Mouse (Mus musculus) liver, embryonic 16.5 days (tissue): ENCODE measurements at regions not wholly inside any gene's neighbourhood (a gene's known extent, or its start where the extent isn't known, plus 50 kb on each side); places are given as distances from the start of the nearest gene placed in this dataset.

Source experiments
- ATAC-seq: fragments of 200-750 bp; cut with Nextera tagmentation; 2 replicates; pipeline ENCODE4 v1.8.0; 2017; ENCODE audit warnings: low read depth, mild to moderate bottlenecking, moderate number of reproducible peaks, moderate library complexity
- H3K27ac ChIP-seq: fragments of 300-500 bp; sonication (generic); 2 replicates; pipeline ENCODE4 v1.5.1; 2014; ENCODE audit warnings: mild to moderate bottlenecking, low read length
- H3K27me3 ChIP-seq: fragments of 300-500 bp; sonication (generic); 2 replicates; pipeline ENCODE4 v1.6.1; 2014; ENCODE audit warnings: low read depth, low read length, mixed read lengths; ENCODE audit not compliant: control insufficient read depth, insufficient read depth
- H3K36me3 ChIP-seq: fragments of 300-500 bp; sonication (generic); 2 replicates; pipeline ENCODE4 v1.6.1; 2014; ENCODE audit warnings: mild to moderate bottlenecking; ENCODE audit not compliant: control insufficient read depth, insufficient read depth
- H3K4me1 ChIP-seq: fragments of 300-500 bp; sonication (generic); 2 replicates; pipeline ENCODE4 v1.6.1; 2014; ENCODE audit warnings: low read depth, low read length, mixed read lengths; ENCODE audit not compliant: control insufficient read depth
- H3K4me2 ChIP-seq: fragments of 300-500 bp; sonication (generic); 2 replicates; pipeline ENCODE4 v1.6.1; 2014; ENCODE audit warnings: low read depth, low read length, mixed read lengths
- H3K4me3 ChIP-seq: fragments of 300-500 bp; sonication (generic); 2 replicates; pipeline ENCODE4 v1.5.1; 2014; ENCODE audit warnings: low read depth, mild to moderate bottlenecking, low read length
- H3K9ac ChIP-seq: fragments of 300-500 bp; sonication (generic); 2 replicates; pipeline ENCODE4 v1.6.1; 2014; ENCODE audit warnings: low read depth, low read length
- H3K9me3 ChIP-seq: fragments of 300-500 bp; sonication (generic); replicated peaks from 2 replicates; pipeline ENCODE4 v1.6.1; 2016; ENCODE audit warnings: low read length; ENCODE audit not compliant: control insufficient read depth
- WGBS: fragments of 180-500 bp; shearing (Covaris S2); extraction: QIAGEN DNeasy Blood & Tissue Kit; methylation state at CpG from one replicate; pipeline ENCODE4 v1.1.7; 2014; ENCODE audit not compliant: insufficient replicate concordance; 5-methylcytosine and 5-hydroxymethylcytosine counted together

DNA sequence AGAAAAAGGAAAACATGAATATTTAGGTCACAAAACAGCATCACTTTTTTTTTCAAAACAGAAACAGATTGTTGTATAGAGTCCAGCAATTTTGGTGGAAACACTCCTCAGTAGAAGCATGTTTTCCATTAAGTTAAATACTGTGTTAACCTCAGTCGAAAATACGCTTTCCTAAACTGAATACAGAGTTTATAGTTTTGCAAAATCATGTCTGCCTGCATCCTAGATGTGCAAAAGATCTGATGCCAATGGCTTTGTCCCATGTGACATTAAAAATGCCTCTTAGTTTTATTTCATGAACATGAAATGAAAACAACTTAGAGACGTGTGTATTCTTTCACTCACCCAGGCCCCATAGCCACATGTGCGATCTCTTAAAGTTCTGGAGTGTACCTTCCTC is 163.5 kb upstream of the N6amt1 start:
- Histone ChIP-seq H3K9me3 (no peaks in the 10 kb centered on the region), H3K4me1 (no peaks in the 10 kb centered on the region), H3K27me3 (no peaks in the 10 kb centered on the region), H3K4me2 (no peak overlapping the region), H3K9ac (no peak overlapping the region), H3K4me3 (no peak overlapping the region), H3K36me3 (no peaks in the 10 kb centered on the region), H3K27ac (no peak overlapping the region)
- WGBS: 57% methylated on average over 4 of the region's 4 CpGs
- ATAC-seq: no peak

DNA sequence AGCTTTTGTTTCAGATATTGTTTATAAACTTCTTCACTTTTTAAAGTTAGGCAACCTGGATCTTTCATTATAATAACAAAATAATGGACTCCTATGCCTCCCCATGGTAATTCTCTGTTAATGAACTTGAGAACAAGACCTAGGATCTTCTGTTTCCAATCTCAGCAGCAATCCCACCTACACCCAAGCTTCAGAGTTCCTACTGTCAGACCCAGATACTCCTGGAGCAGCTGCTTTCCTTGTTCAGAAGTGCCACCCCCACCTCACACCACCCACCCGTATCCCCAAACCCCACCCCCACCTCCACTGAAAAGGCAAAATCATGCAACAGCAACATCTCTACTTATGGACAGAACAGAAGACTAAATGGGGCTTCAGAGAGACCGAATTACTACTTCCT is 165.2 kb upstream of the N6amt1 start:
- no peak overlapping the region for H3K4me3 ChIP-seq
- no peak overlapping the region for H3K4me2 ChIP-seq
- no peak for ATAC-seq
- no peaks in the 10 kb centered on the region for H3K36me3 ChIP-seq
- WGBS: 46% methylated on average over 2 of the region's 2 CpGs
- no peak overlapping the region for H3K9ac ChIP-seq
- H3K4me1 ChIP-seq: no peaks in the 10 kb centered on the region
- no peaks in the 10 kb centered on the region for H3K9me3 ChIP-seq
- H3K27ac ChIP-seq: no peak overlapping the region
- no peaks in the 10 kb centered on the region for H3K27me3 ChIP-seq

DNA sequence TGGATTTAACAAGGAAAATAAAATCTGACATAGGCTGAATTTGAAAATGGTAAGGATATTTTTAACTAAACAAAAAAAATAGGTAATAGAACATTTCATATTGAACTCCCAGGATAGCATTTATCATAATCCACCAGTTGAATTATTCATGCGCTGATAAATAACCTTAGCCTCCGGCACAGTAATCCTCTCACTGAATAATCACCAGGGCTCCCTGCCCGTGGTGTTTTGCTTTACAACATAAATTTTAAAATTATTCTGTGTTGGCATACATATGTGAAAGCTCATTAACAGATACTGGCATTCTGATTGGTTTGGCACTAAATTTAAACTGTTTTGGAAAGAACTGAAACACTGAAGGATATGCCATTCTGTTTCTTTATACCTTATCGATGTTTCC is 181.6 kb upstream of the N6amt1 start:
- H3K27ac ChIP-seq: no peak overlapping the region
- no peak overlapping the region for H3K4me3 ChIP-seq
- H3K36me3 ChIP-seq: no peaks in the 10 kb centered on the region
- no peaks in the 10 kb centered on the region for H3K4me1 ChIP-seq
- no peaks in the 10 kb centered on the region for H3K9me3 ChIP-seq
- H3K4me2 ChIP-seq: no peak overlapping the region
- WGBS: 66% methylated on average over 4 of the region's 4 CpGs
- no peak for ATAC-seq
- H3K27me3 ChIP-seq: no peaks in the 10 kb centered on the region
- no peak overlapping the region for H3K9ac ChIP-seq

DNA sequence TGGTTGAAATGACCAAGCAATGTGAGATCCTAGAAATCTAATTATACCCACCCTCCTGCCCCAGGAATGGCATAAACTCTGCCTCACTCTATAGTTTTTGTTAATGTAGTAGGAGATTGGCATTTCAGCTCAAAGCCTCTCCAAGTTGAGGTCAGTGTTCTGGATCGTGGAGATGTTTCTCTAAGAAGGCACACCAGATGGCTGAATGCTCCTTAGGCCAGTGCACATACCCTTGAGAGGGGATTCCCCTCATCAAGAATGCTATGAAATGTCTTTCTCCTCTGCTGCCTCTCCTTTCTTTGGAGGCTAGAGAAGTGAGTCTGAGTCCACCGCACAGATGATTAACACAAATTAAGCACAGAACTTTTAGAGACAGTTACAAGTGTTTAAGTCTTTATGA is 214.7 kb upstream of the N6amt1 start:
- Histone ChIP-seq H3K36me3 (no peaks in the 10 kb centered on the region), H3K27ac (no peak overlapping the region), H3K4me1 (no peaks in the 10 kb centered on the region), H3K4me3 (no peak overlapping the region), H3K4me2 (no peak overlapping the region), H3K9ac (no peak overlapping the region), H3K27me3 (no peaks in the 10 kb centered on the region), H3K9me3 (no peaks in the 10 kb centered on the region)
- no peak for ATAC-seq
- 71% methylated on average over 2 of the region's 2 CpGs for WGBS

DNA sequence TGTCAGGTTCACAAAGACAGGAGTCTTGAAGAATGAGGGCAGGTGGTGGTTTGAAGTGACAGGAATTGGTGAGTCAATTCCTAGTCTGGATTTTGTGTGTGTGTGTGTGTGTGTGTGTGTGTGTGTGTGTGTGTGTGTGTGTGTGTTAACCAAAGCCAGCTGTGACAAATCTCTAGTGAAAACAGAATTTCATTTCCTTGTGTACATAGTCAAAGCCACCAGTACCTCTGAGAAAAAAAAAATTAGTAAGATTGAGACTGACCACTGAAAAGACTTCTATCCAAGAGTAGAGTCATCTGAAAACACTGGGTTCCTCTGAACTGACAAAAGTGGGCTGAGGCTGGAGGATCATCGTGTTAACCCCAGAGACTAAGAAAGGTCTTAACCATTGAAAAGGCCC is 217.5 kb upstream of the N6amt1 start:
- Histone ChIP-seq H3K9me3 (no peaks in the 10 kb centered on the region), H3K27ac (no peak overlapping the region), H3K4me2 (no peak overlapping the region), H3K27me3 (no peaks in the 10 kb centered on the region), H3K36me3 (no peaks in the 10 kb centered on the region), H3K9ac (no peak overlapping the region), H3K4me1 (no peaks in the 10 kb centered on the region), H3K4me3 (no peak overlapping the region)
- no peak for ATAC-seq
- 73% methylated on average over 1 of the region's 1 CpGs for WGBS

DNA sequence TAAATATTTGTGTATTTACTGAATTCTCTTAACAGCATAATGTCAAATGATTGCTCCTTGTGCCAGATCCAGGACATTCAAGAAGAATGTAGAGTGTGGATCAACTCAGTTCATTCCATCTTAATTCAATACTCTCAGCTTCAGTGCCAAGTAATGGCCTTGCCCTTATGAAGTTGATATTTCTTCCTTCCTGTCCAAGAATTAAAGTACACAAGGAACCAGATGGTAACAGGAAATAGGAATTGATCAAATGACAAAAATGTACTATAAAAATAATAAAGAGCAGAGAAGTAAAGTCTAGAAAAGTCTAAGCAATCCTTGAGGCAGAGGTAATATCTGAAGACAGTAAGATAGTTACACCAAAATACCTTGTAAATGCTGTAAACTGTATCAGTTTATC is 219.5 kb upstream of the N6amt1 start:
- H3K9ac ChIP-seq: no peak overlapping the region

DNA sequence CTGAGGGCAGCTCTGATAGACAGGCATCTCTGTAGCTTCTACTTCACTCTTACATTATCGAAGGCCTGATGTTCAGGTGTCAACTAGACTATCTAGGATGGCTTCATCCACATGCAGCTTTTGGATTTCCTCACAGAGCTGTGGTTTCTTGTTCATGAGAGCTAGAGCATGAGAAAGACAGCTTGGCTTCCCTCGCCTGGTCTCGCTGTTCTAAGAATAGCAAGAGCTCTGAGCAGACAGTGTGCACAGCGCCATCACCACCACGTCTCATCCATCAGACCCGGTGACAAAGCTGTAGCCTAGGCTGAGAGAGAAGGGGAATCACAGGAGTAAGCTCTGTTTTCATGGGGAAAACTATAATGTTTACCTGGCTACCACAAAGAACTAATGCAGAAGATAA is 220.1 kb upstream of the N6amt1 start:
- Histone ChIP-seq H3K27me3 (no peaks in the 10 kb centered on the region), H3K36me3 (no peaks in the 10 kb centered on the region), H3K4me2 (no peak overlapping the region), H3K4me3 (no peak overlapping the region), H3K4me1 (no peaks in the 10 kb centered on the region), H3K9me3 (no peaks in the 10 kb centered on the region), H3K9ac (no peak overlapping the region), H3K27ac (no peak overlapping the region)
- ATAC-seq: no peak
- 52% methylated on average over 6 of the region's 6 CpGs for WGBS

More for the DNA sequence above, 219.5 kb upstream of the N6amt1 start:
- Histone ChIP-seq H3K4me2 (no peak overlapping the region), H3K27ac (no peak overlapping the region), H3K27me3 (no peaks in the 10 kb centered on the region), H3K4me3 (no peak overlapping the region), H3K36me3 (no peaks in the 10 kb centered on the region), H3K9me3 (no peaks in the 10 kb centered on the region), H3K4me1 (no peaks in the 10 kb centered on the region)
- no peak for ATAC-seq

DNA sequence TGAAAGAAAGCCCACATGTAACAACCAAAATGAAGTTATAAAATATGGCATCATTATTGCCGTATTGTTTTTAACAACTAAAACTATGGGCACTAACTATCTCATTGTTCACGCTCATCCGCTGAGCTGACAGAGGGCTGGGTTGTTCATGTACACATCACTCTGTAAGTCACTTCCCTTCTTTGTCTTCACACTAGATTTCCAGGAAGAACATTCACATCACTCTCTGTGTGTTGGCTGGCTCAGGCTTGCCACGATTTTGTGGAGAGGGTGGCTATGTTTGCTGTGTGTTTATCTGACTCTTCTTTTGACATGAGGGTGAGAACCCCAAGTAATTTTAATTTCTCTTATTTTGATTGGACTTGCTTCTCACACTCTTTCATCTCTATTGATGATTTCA is 221.9 kb upstream of the N6amt1 start:
- no peaks in the 10 kb centered on the region for H3K9me3 ChIP-seq
- WGBS: 37% methylated on average over 4 of the region's 4 CpGs
- no peak for ATAC-seq

DNA sequence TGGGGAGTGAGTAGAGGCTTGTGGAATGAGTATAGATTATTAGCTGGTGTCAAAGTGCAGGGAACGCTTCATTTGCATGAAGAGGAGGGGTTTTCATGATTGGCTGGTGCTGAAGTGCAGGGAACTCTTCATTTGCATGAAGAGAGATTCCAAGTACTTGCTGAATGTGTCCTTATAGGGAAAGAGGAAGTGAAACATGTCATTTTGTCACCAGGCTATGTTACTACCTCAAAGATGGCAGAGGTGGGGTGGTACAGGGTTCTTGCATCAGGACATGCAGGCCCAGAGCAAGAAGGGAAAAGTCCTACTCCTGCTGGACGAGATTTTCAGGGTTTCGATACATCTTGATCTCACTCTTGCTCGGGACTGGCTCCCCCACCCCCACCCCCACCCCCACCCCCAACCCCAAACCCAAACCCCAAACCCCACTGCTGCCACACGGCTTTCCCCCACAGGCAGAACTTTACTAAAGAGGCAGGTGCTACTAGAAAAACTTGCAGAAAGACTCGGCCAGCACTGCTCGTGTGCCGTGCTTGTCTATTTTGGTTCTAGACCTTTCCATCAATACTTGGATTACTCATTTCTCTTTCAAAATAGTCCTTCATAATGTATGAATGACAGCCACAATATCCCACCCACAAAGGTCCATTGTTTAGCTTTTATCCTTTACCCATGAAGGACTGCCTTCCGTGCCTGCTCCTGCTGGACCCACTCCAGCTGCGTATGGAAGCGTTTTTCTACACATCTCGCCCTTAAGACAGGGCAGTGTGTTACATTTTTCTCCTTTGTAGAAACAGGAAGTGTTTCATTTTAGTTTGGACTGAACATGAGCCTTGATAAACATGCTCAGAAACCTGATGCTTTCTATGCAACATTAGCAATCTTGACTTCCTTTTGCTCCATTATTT is 223.0 kb upstream of the N6amt1 start:
- H3K4me2 ChIP-seq: no peak overlapping the region

More for the DNA sequence above, 221.9 kb upstream of the N6amt1 start:
- no peak overlapping the region for H3K9ac ChIP-seq
- H3K4me1 ChIP-seq: no peaks in the 10 kb centered on the region
- H3K27ac ChIP-seq: no peak overlapping the region
- H3K4me2 ChIP-seq: no peak overlapping the region
- H3K36me3 ChIP-seq: no peaks in the 10 kb centered on the region
- H3K27me3 ChIP-seq: no peaks in the 10 kb centered on the region
- H3K4me3 ChIP-seq: no peak overlapping the region

More for the DNA sequence above, 223.0 kb upstream of the N6amt1 start:
- Histone ChIP-seq H3K4me3 (no peak overlapping the region), H3K4me1 (no peaks in the 10 kb centered on the region), H3K9ac (no peak overlapping the region), H3K9me3 (no peaks in the 10 kb centered on the region), H3K36me3 (no peaks in the 10 kb centered on the region), H3K27me3 (no peaks in the 10 kb centered on the region), H3K27ac (no peak overlapping the region)
- 62% methylated on average over 12 of the region's 12 CpGs for WGBS
- ATAC-seq: no peak
